Mouse (Mus musculus) heart, postnatal 36 days (tissue): Measurements from ENCODE around the gene Sardh. TPM values are rescaled to one million over a fixed set of nuclear protein-coding genes. Genes with fewer than 3 reads are reported as not detected.

Experiments
- total RNA-seq, 2 experiments: library from RNA; stranded (reverse); gene quantifications; 2 replicates each; pipeline ENCODE4 v1.2.3; 2021

Gene Sardh
- total RNA-seq, 2 experiments from 2014 or later = 4.8 to 7.1 TPM

Other genes with a start within 250 kb of the Sardh start
- 10 to 100 TPM; 41.0 to 44.2 TPM for gene Cacfd1, start 238.4 kb downstream of the Sardh start, total RNA-seq
- under 1 TPM in 1 of 2 experiments, not detected in 1; 0.73 TPM for gene Slc2a6, start 220.3 kb downstream of the Sardh start, total RNA-seq
- gene Mymk, start 176.2 kb downstream of the Sardh start, total RNA-seq = not detected
- gene Adamtsl2, start 169.0 kb downstream of the Sardh start, total RNA-seq = 10 to 100 TPM; 20.3 to 21.4 TPM
- under 1 TPM; 0.19 to 0.43 TPM for gene Fam163b, start 105.8 kb downstream of the Sardh start, total RNA-seq
- 1 to 10 TPM; 1.4 to 2.4 TPM for gene Dbh, start 83.1 kb downstream of the Sardh start, total RNA-seq
- gene Vav2, start 178.7 kb upstream of the Sardh start, total RNA-seq = 10 to 100 TPM; 14.0 to 14.4 TPM
- gene Brd3os, start 194.0 kb upstream of the Sardh start, total RNA-seq = 1 to 10 TPM; 1.1 to 2.1 TPM